Mouse (Mus musculus): ENCODE data around the gene Padi2. TPM values are rescaled to one million over a fixed set of nuclear protein-coding genes. Genes with fewer than 3 reads are reported as not detected.

Gene Padi2
- polyA plus RNA-seq, 1 experiment from 2014 or later = 0.95 TPM

GRCm38 (mm10) chr4:140945571-140945970 is 39.4 kb downstream of the Padi2 start:
- Histone ChIP-seq H3K27me3 (ENCODE audit: control insufficient read depth, insufficient read depth, low read length) (no peaks in the 10 kb centered on the region), H3K27ac (ENCODE audit: low read depth, low read length) (no peak overlapping the region), H3K4me1 (ENCODE audit: control insufficient read depth, insufficient read depth, low read length) (no peaks in the 10 kb centered on the region), H3K4me3 (ENCODE audit: low read depth, low read length) (no peak overlapping the region), H3K36me3 (ENCODE audit: control insufficient read depth, insufficient read depth, low read length) (no peaks in the 10 kb centered on the region), H3K9ac (replicated peaks; ENCODE audit: low read depth, low read length) (no peak overlapping the region), H3K4me2 (ENCODE audit: low read depth, low read length) (no peak overlapping the region), H3K9me3 (ENCODE audit: control insufficient read depth, low read length) (no peaks in the 10 kb centered on the region)
- no peak for ATAC-seq (ENCODE audit: low read depth)
- 92% methylated on average over 4 of the region's 4 CpGs for WGBS

- H3K9ac ChIP-seq (replicated peaks; ENCODE audit: low read depth, low read length) = no peak overlapping the region
- H3K4me2 ChIP-seq (ENCODE audit: low read depth, low read length) = no peak overlapping the region
- no peak overlapping the region for H3K4me3 ChIP-seq (ENCODE audit: low read depth, low read length)
- 86% methylated on average over 4 of the region's 4 CpGs for WGBS
- H3K27me3 ChIP-seq (ENCODE audit: control insufficient read depth, insufficient read depth, low read length) = no peaks in the 10 kb centered on the region
- no peaks in the 10 kb centered on the region for H3K4me1 ChIP-seq (ENCODE audit: control insufficient read depth, insufficient read depth, low read length)
- H3K36me3 ChIP-seq (ENCODE audit: control insufficient read depth, insufficient read depth, low read length) = no peaks in the 10 kb centered on the region
- no peaks in the 10 kb centered on the region for H3K9me3 ChIP-seq (ENCODE audit: control insufficient read depth, low read length)
- no peak overlapping the region for H3K27ac ChIP-seq (ENCODE audit: low read depth, low read length)
- no peak for ATAC-seq (ENCODE audit: low read depth)
Observed at GRCm38 (mm10) chr4:140946048-140946447, 39.9 kb downstream of the Padi2 start.

DNA sequence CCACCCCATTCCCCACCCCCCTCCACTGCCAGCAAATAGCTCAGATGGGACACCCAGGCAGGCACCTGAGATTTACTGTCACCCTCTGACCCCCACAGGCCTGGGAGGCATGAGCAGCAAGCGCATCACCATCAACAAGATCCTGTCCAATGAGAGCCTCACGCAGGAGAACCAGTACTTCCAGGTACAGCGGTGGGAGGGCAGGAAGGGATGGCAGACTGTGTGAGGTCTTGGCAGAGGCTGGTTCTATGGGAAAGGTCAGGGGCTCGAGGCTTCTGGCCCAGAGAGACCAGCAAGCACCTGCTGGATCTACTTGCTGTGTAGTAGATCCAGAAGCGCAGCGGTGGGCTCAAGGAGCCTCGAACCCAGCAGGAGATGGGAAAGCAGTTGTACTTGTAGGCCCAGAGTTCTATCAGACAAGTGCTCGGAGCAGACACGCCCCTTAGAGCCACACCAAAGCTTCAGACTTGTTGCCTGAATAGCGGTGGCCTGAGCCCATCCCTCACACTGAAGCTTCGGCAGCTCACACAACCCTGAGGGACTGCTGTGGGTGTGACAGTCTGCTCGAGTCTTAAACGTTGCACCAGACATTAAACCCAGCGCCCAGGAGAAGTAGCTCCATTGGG is 40.5 kb downstream of the Padi2 start:
- no peak overlapping the region for H3K9ac ChIP-seq (replicated peaks; ENCODE audit: low read depth, low read length)
- H3K4me3 ChIP-seq (ENCODE audit: low read depth, low read length) = no peak overlapping the region
- H3K4me1 ChIP-seq (ENCODE audit: control insufficient read depth, insufficient read depth, low read length) = no peaks in the 10 kb centered on the region
- no peaks in the 10 kb centered on the region for H3K9me3 ChIP-seq (ENCODE audit: control insufficient read depth, low read length)
- WGBS = 77% methylated on average over 14 of the region's 14 CpGs
- no peak for ATAC-seq (ENCODE audit: low read depth)
- H3K27me3 ChIP-seq (ENCODE audit: control insufficient read depth, insufficient read depth, low read length) = no peaks in the 10 kb centered on the region
- H3K4me2 ChIP-seq (ENCODE audit: low read depth, low read length) = no peak overlapping the region
- H3K27ac ChIP-seq (ENCODE audit: low read depth, low read length) = no peak overlapping the region
- no peaks in the 10 kb centered on the region for H3K36me3 ChIP-seq (ENCODE audit: control insufficient read depth, insufficient read depth, low read length)

DNA sequence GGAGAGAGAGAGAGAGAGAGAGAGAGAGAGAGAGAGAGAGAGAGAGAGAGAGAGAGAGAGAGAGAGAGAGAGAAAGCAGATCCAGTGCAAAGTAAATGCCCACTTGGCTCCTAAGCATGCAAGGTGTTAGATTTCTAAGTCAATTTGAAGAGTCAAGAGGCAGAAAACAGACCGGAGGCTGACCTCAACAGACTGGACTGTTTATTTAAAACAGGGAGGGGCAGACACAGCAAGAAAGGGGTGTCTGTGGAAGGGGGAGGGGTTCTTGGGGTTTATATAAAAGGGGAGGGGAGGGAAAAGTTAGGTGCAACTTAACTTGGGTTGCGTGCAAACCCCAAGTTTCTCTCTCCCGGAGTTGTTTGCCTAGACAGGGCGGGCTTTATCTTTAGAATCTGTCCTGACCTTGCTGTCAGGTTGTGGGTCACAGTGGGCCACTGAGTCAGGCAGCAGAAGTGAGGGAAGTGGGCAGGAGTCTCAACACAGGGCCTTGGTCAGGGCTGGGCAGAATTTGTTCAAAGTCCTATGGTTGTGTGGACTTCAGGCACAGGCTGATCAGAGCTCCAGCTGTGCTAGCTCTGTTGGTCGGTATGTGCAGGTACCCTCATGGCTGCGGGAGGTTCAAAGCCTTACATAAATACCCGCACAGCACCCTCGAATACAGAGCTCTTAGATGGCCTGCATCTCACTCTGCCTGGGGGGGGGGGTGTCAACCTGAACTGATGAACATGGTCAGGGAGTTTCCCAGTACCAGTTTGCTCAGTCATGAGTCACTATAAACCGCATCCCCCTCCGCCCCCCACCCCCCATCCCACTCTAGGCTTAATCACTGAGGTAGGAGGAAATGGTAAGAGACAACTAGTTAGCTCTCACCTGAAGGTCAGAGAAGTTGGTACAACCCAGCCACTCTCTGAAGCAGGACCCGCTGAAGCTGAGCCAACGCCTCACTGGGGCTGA is 41.6 kb downstream of the Padi2 start:
- H3K4me1 ChIP-seq (ENCODE audit: control insufficient read depth, insufficient read depth, low read length) = no peaks in the 10 kb centered on the region
- no peaks in the 10 kb centered on the region for H3K36me3 ChIP-seq (ENCODE audit: control insufficient read depth, insufficient read depth, low read length)
- no peak overlapping the region for H3K27ac ChIP-seq (ENCODE audit: low read depth, low read length)
- H3K9ac ChIP-seq (replicated peaks; ENCODE audit: low read depth, low read length) = no peak overlapping the region
- no peak for ATAC-seq (ENCODE audit: low read depth)
- no peak overlapping the region for H3K4me3 ChIP-seq (ENCODE audit: low read depth, low read length)
- no peak overlapping the region for H3K4me2 ChIP-seq (ENCODE audit: low read depth, low read length)
- 87% methylated on average over 12 of the region's 12 CpGs for WGBS
- H3K27me3 ChIP-seq (ENCODE audit: control insufficient read depth, insufficient read depth, low read length) = no peaks in the 10 kb centered on the region
- H3K9me3 ChIP-seq (ENCODE audit: control insufficient read depth, low read length) = no peaks in the 10 kb centered on the region

GRCm38 (mm10) chr4:140948481-140948880 is 42.3 kb downstream of the Padi2 start:
- Histone ChIP-seq H3K4me1 (ENCODE audit: control insufficient read depth, insufficient read depth, low read length) (no peaks in the 10 kb centered on the region), H3K9me3 (ENCODE audit: control insufficient read depth, low read length) (no peaks in the 10 kb centered on the region), H3K36me3 (ENCODE audit: control insufficient read depth, insufficient read depth, low read length) (no peaks in the 10 kb centered on the region), H3K4me2 (ENCODE audit: low read depth, low read length) (no peak overlapping the region), H3K9ac (replicated peaks; ENCODE audit: low read depth, low read length) (no peak overlapping the region), H3K4me3 (ENCODE audit: low read depth, low read length) (no peak overlapping the region), H3K27me3 (ENCODE audit: control insufficient read depth, insufficient read depth, low read length) (no peaks in the 10 kb centered on the region), H3K27ac (ENCODE audit: low read depth, low read length) (no peak overlapping the region)
- no peak for ATAC-seq (ENCODE audit: low read depth)
- 92% methylated on average over 6 of the region's 6 CpGs for WGBS

DNA sequence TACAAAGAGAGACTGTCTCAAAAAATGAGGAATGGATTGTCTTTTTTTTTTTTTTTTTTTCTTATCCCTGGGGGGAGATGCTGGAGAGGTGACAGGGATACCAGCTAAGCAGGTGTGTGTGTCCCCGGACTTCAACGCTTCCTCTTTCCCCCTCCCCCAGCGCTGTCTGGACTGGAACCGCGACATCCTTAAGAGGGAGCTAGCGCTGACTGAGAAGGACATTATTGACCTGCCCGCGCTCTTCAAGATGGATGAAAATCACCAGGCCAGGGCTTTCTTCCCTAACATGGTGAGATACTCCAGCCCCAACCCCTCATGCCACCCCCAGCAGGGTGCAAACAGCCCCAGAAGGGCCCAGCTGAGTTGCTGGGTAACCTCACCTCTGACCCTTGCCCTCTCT is 42.9 kb downstream of the Padi2 start:
- ATAC-seq (ENCODE audit: low read depth) = no peak
- Histone ChIP-seq H3K9ac (replicated peaks; ENCODE audit: low read depth, low read length) (no peak overlapping the region), H3K9me3 (ENCODE audit: control insufficient read depth, low read length) (no peaks in the 10 kb centered on the region), H3K4me1 (ENCODE audit: control insufficient read depth, insufficient read depth, low read length) (no peaks in the 10 kb centered on the region), H3K27me3 (ENCODE audit: control insufficient read depth, insufficient read depth, low read length) (no peaks in the 10 kb centered on the region), H3K27ac (ENCODE audit: low read depth, low read length) (no peak overlapping the region), H3K4me3 (ENCODE audit: low read depth, low read length) (no peak overlapping the region), H3K36me3 (ENCODE audit: control insufficient read depth, insufficient read depth, low read length) (no peaks in the 10 kb centered on the region), H3K4me2 (ENCODE audit: low read depth, low read length) (no peak overlapping the region)
- 79% methylated on average over 8 of the region's 8 CpGs for WGBS

DNA sequence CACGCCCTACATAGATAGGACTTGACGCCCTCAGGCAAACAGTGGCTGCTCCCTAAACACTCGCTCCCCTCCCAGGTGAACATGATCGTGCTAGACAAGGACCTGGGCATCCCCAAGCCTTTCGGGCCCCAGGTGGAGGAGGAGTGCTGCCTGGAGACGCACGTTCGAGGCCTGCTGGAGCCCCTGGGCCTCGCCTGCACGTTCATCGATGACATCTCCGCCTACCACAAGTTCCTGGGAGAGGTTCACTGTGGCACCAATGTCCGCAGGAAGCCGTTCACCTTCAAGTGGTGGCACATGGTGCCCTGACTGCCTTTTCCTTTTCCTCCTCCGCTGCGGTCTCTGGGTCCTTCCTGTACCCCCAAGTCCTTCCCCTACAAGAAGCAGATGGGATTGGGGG is 43.5 kb downstream of the Padi2 start:
- Histone ChIP-seq H3K9ac (replicated peaks; ENCODE audit: low read depth, low read length) (no peak overlapping the region), H3K9me3 (ENCODE audit: control insufficient read depth, low read length) (no peaks in the 10 kb centered on the region), H3K4me1 (ENCODE audit: control insufficient read depth, insufficient read depth, low read length) (no peaks in the 10 kb centered on the region), H3K4me2 (ENCODE audit: low read depth, low read length) (no peak overlapping the region), H3K36me3 (ENCODE audit: control insufficient read depth, insufficient read depth, low read length) (no peaks in the 10 kb centered on the region), H3K27ac (ENCODE audit: low read depth, low read length) (no peak overlapping the region), H3K4me3 (ENCODE audit: low read depth, low read length) (no peak overlapping the region), H3K27me3 (ENCODE audit: control insufficient read depth, insufficient read depth, low read length) (no peaks in the 10 kb centered on the region)
- 94% methylated on average over 16 of the region's 16 CpGs for WGBS
- no peak for ATAC-seq (ENCODE audit: low read depth)

- 62% methylated on average over 3 of the region's 3 CpGs for WGBS
- H3K9me3 ChIP-seq (ENCODE audit: control insufficient read depth, low read length) = no peaks in the 10 kb centered on the region
Observed at GRCm38 (mm10) chr4:140950574-140950973, 44.4 kb downstream of the Padi2 start.

More at GRCm38 (mm10) chr4:140950574-140950973, 44.4 kb downstream of the Padi2 start:
- Histone ChIP-seq H3K27me3 (ENCODE audit: control insufficient read depth, insufficient read depth, low read length) (no peaks in the 10 kb centered on the region), H3K4me3 (ENCODE audit: low read depth, low read length) (no peak overlapping the region), H3K9ac (replicated peaks; ENCODE audit: low read depth, low read length) (no peak overlapping the region), H3K4me2 (ENCODE audit: low read depth, low read length) (no peak overlapping the region), H3K4me1 (ENCODE audit: control insufficient read depth, insufficient read depth, low read length) (no peaks in the 10 kb centered on the region), H3K27ac (ENCODE audit: low read depth, low read length) (no peak overlapping the region), H3K36me3 (ENCODE audit: control insufficient read depth, insufficient read depth, low read length) (no peaks in the 10 kb centered on the region)
- ATAC-seq (ENCODE audit: low read depth) = no peak
